15 mouse cellular contexts compared by ENCODE assay signal in genomic region chr4:63528946-63529345, GRCm38 (mm10). TPM values are rescaled to one million over a fixed set of nuclear protein-coding genes. Genes with fewer than 3 reads are reported as not detected.
A peak's percentile ranks its signal among the peaks of the same experiment; 100 is the strongest.
DNase-seq lines count a peak whose midpoint lies in the region; ATAC-seq lines count a peak whose summit lies in the region.
"Had no signal": no experiment of that assay in that cellular context is flagged by ENCODE, and none has a peak within 500 bp of the region (broad histone marks: within the 10 kb centered on the region; RNA-seq: fewer than 3 reads in every experiment).

No protein-coding gene starts in this region.

- no peak overlapping the region for H3K27ac ChIP-seq in midbrain, embryonic 13.5 days
- no peak overlapping the region for H3K27ac ChIP-seq in midbrain, embryonic 11.5 days (ENCODE audit: low read depth, low read length)
- peak overlapping the region; percentile 69 for H3K27ac ChIP-seq in forebrain, embryonic 16.5 days (ENCODE audit: low read length)
- H3K27ac ChIP-seq: embryonic facial prominence, embryonic 13.5 days had no signal

- H3K9ac ChIP-seq in midbrain, embryonic 13.5 days (replicated peaks) = no peak overlapping the region
- H3K9ac ChIP-seq in midbrain, embryonic 11.5 days (ENCODE audit: low read length) = no peak overlapping the region
- no peak overlapping the region for H3K9ac ChIP-seq in forebrain, embryonic 16.5 days (replicated peaks; ENCODE audit: low read depth, low read length)
- H3K9ac ChIP-seq: embryonic facial prominence, embryonic 13.5 days had no signal

- H3K4me2 ChIP-seq in midbrain, embryonic 13.5 days (replicated peaks) = no peak overlapping the region
- no peak overlapping the region for H3K4me2 ChIP-seq in midbrain, embryonic 11.5 days
- no peak overlapping the region for H3K4me2 ChIP-seq in forebrain, embryonic 16.5 days (ENCODE audit: low read length)
- H3K4me2 ChIP-seq: embryonic facial prominence, embryonic 13.5 days had no signal

- 77% methylated on average over 6 of the region's 6 CpGs for WGBS in midbrain, embryonic 13.5 days
- WGBS in midbrain, embryonic 11.5 days = 80% methylated on average over 6 of the region's 6 CpGs
- WGBS in forebrain, embryonic 16.5 days = 39% methylated on average over 6 of the region's 6 CpGs

- H3K4me3 ChIP-seq in midbrain, embryonic 13.5 days (replicated peaks) = no peak overlapping the region
- H3K4me3 ChIP-seq in midbrain, embryonic 11.5 days (ENCODE audit: low read depth, low read length) = no peak overlapping the region
- H3K4me3 ChIP-seq in forebrain, embryonic 16.5 days (replicated peaks; ENCODE audit: low read length) = no peak overlapping the region
- H3K4me3 ChIP-seq: embryonic facial prominence, embryonic 13.5 days had no signal

- no peak for DNase-seq in midbrain, embryonic 11.5 days (ENCODE audit: low spot score, missing footprints)
- peak; percentile 76 to 84 for DNase-seq in layer of hippocampus, adult 8-10 months (ENCODE audit: low spot score in 2 of 2)
- DNase-seq in right cerebral cortex, postnatal 10 days (ENCODE audit: low spot score in 2 of 2) = peak; percentile 54 to 75
- no peak for DNase-seq in urinary bladder, adult 2 months (ENCODE audit: low spot score)
- no peak for DNase-seq in T-cell, adult 2 months (ENCODE audit: low spot score)
- DNase-seq in gastrocnemius, postnatal 10 days = no peak
- DNase-seq: cerebellum, adult 8-10 months; gastrocnemius, postnatal 36 days; liver; lung, postnatal 4 days; spleen, adult 18-20 months; thymus, postnatal 36 days had no signal

- no peaks in the 10 kb centered on the region for H3K36me3 ChIP-seq in midbrain, embryonic 13.5 days
- H3K36me3 ChIP-seq in midbrain, embryonic 11.5 days (ENCODE audit: control insufficient read depth, insufficient read depth, low read length) = no peaks in the 10 kb centered on the region
- no peaks in the 10 kb centered on the region for H3K36me3 ChIP-seq in forebrain, embryonic 16.5 days (ENCODE audit: control insufficient read depth, insufficient read depth)
- H3K36me3 ChIP-seq: embryonic facial prominence, embryonic 13.5 days had no signal

- no peaks in the 10 kb centered on the region for H3K4me1 ChIP-seq in midbrain, embryonic 13.5 days (replicated peaks)
- no peaks in the 10 kb centered on the region for H3K4me1 ChIP-seq in midbrain, embryonic 11.5 days (ENCODE audit: control insufficient read depth, insufficient read depth, low read length)
- peaks cover 9% of the 10 kb centered on the region for H3K4me1 ChIP-seq in forebrain, embryonic 16.5 days (replicated peaks; ENCODE audit: control insufficient read depth, insufficient read depth, low read length)
- H3K4me1 ChIP-seq: embryonic facial prominence, embryonic 13.5 days had no signal

- no peaks in the 10 kb centered on the region for H3K9me3 ChIP-seq in midbrain, embryonic 13.5 days
- H3K9me3 ChIP-seq in midbrain, embryonic 11.5 days (ENCODE audit: control insufficient read depth, low read length) = no peaks in the 10 kb centered on the region
- H3K9me3 ChIP-seq in forebrain, embryonic 16.5 days (ENCODE audit: control insufficient read depth, low read length) = no peaks in the 10 kb centered on the region
- H3K9me3 ChIP-seq: embryonic facial prominence, embryonic 13.5 days had no signal

- no peaks in the 10 kb centered on the region for H3K27me3 ChIP-seq in midbrain, embryonic 13.5 days
- H3K27me3 ChIP-seq in midbrain, embryonic 11.5 days (ENCODE audit: control insufficient read depth, insufficient read depth, low read length) = no peaks in the 10 kb centered on the region
- H3K27me3 ChIP-seq in forebrain, embryonic 16.5 days (replicated peaks; ENCODE audit: control insufficient read depth, insufficient read depth, low read length) = no peaks in the 10 kb centered on the region
- H3K27me3 ChIP-seq: embryonic facial prominence, embryonic 13.5 days had no signal

- 0 out of 2 replicates have a peak, but pooled peaks have one; percentile 40 for ATAC-seq in midbrain, embryonic 13.5 days
- no peak for ATAC-seq in midbrain, embryonic 11.5 days (ENCODE audit: low FRiP score)
- peak; percentile 94 for ATAC-seq in forebrain, embryonic 16.5 days

RNA-seq across cellular contexts. Expression of gene Atp6v1g1, which starts 15.6 kb away (rescaled TPM):
- polyA plus RNA-seq in midbrain, embryonic 13.5 days (2015; fragmentation: Nextera tagmentation; extraction: Ambion mirVana) = 461 and 466 TPM in 2 replicates
- 386 and 408 TPM in 2 replicates for polyA plus RNA-seq in midbrain, embryonic 11.5 days (2014; fragmentation: Nextera tagmentation; extraction: Ambion mirVana)
- polyA plus RNA-seq in forebrain, embryonic 16.5 days (2015; fragmentation: Nextera tagmentation; extraction: Ambion mirVana) = 427 and 436 TPM in 2 replicates
- 100 to 1,000 TPM; 110 to 144 (median 128) TPM for total RNA-seq in layer of hippocampus, adult 8-10 months (2022)
- 115 and 120 TPM in 2 replicates for polyA plus RNA-seq in urinary bladder, adult 2 months (2012; rRNA removed)
- total RNA-seq in gastrocnemius, postnatal 10 days (2021) = 100 to 1,000 TPM; 279 to 306 TPM

RNA-seq across cellular contexts. Expression of gene Tmem268, which starts 29.6 kb away (rescaled TPM):
- polyA plus RNA-seq in midbrain, embryonic 13.5 days (2015; fragmentation: Nextera tagmentation; extraction: Ambion mirVana) = 2.7 and 2.8 TPM in 2 replicates
- 6.2 and 8.1 TPM in 2 replicates for polyA plus RNA-seq in midbrain, embryonic 11.5 days (2014; fragmentation: Nextera tagmentation; extraction: Ambion mirVana)
- polyA plus RNA-seq in forebrain, embryonic 16.5 days (2015; fragmentation: Nextera tagmentation; extraction: Ambion mirVana) = 4.8 and 6.0 TPM in 2 replicates
- total RNA-seq in layer of hippocampus, adult 8-10 months (2022) = 1 to 10 TPM; 6.5 to 9.6 (median 9.0) TPM
- polyA plus RNA-seq in urinary bladder, adult 2 months (2012; rRNA removed) = 9.2 and 9.9 TPM in 2 replicates
- 1 to 10 TPM; 7.9 to 8.8 TPM for total RNA-seq in gastrocnemius, postnatal 10 days (2021)

RNA-seq across cellular contexts. Expression of gene Whrn, which starts 33.2 kb away (rescaled TPM):
- 6.6 and 10.3 TPM in 2 replicates for polyA plus RNA-seq in midbrain, embryonic 13.5 days (2015; fragmentation: Nextera tagmentation; extraction: Ambion mirVana)
- polyA plus RNA-seq in midbrain, embryonic 11.5 days (2014; fragmentation: Nextera tagmentation; extraction: Ambion mirVana) = 7.5 and 9.1 TPM in 2 replicates
- polyA plus RNA-seq in forebrain, embryonic 16.5 days (2015; fragmentation: Nextera tagmentation; extraction: Ambion mirVana) = 5.1 and 6.4 TPM in 2 replicates
- 10 to 100 TPM; 23.8 to 32.9 (median 28.2) TPM for total RNA-seq in layer of hippocampus, adult 8-10 months (2022)
- 4.7 and 4.8 TPM in 2 replicates for polyA plus RNA-seq in urinary bladder, adult 2 months (2012; rRNA removed)
- 1 to 10 TPM; 2.5 to 4.7 TPM for total RNA-seq in gastrocnemius, postnatal 10 days (2021)

Comparison
In these comparisons a context has a peak if more than half of its experiments do, and no peak if none do; other contexts are left out.
1. DNase-seq: peak in layer of hippocampus, adult 8-10 months (2 of 2) and right cerebral cortex, postnatal 10 days (2 of 2); none in midbrain, embryonic 11.5 days (single experiment), urinary bladder, adult 2 months (single experiment), T-cell, adult 2 months (single experiment) and gastrocnemius, postnatal 10 days (single experiment).